Mouse (Mus musculus) cerebellum, postnatal 4 days (tissue): Measurements from ENCODE around the gene Pkhd1.
"Not testable (repeated sequence)": the region's sequence is repeated elsewhere in the genome, so short reads cannot be mapped to it uniquely, and the experiment has no call there.

Experiments
- DNase-seq, 2 experiments: peaks; one replicate each; pipeline ENCODE4 v3.0.0; 2022; ENCODE audit warnings: low spot score in 2 of 2, mixed read lengths in 1 of 2

Pkhd1 gene

DNA sequence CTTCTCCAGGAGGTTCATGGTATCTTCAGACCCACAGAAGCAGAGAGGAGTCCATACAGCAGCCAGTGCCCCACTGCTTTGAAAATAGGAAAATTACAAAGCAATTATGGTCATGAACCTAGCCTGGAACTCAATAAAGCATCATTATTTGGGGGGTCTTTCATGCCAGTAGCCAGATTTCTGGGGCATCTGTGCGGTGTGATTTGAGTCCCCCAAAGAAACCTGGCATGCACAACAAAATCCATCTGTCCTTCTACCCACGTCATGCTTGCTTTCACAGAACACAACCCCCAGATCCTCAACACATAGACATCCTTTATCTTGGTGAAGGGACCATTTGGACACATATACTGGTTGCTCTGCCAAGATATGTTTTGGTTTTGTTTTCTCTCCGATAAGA, 316.2 kb downstream of the Pkhd1 start:
- DNase-seq, result no peak

DNA sequence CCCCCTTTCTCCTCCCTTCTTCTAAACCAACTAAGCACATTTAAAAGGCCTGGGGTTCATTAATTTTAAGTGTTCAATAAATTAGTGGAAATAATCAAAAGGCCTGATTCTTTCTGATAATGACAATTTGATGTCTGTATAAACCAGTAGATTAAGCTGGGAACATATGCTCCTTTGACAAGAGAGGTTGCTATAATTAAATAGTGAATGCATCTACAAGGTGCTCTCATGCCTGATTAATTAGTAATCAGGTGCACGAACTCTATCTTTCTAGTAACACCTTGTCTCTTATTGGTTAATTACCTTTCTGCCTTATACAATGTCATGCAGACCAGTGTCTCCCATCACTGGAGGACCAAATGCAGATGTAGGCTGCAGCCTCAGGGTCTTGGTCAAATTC, 329.2 kb downstream of the Pkhd1 start:
- no peak for DNase-seq

DNA sequence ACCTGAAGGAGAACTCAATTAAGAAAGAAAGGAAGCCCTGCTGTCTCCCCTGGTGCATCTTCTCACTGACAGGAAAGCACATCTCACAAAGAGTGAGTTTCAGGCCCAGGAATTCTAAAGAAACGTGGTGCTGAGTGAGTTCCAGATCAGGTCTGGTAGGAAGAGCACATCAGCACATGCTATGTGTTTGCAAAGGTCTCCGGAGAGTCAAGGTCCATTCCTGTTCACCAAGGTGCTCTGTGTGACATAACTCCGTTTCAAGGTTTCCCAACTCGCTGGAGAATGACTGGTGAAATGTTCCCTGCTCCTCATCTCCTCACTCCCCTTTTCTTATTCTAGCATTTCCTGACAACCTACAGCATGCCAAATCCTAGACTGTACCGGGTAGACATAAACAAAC, 357.5 kb downstream of the Pkhd1 start:
- no peak for DNase-seq

DNA sequence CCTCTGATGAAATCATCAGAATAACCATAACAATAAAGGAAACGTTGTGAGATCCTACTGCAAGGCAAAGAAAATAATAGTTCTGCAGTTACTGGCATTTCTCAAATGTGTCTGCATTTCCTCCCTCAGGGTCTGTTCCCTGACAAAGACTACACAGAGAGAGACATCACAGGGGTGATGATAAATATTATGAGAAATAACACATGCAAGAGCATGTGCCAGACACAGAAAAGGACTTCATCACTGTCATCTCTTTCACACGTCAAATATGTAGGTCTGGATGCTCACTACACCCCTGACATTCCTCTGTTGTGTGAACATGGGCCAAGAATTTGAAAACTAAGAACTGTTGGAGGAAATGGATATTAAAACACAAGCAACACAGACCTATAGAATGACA, 369.7 kb downstream of the Pkhd1 start:
- no peak for DNase-seq

DNA sequence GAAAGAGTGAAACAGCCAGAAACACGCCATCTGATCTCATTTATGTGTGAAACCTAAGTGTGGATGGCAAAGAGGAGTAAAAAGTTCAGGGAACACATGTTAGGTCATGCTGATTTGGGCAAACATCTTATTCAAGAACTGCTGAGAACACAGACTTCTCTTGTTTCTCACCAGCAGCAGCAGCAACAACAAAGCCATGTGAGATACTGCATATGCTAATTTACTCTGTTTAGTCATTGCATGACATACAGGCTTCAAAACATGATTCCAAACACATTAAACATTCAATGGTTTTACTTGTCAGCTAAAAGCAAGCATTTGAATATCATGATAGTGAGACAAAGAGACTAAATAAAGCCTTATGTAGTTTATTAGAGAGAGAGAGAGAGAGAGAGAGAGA, 401.2 kb downstream of the Pkhd1 start:
- DNase-seq, result no peak

DNA sequence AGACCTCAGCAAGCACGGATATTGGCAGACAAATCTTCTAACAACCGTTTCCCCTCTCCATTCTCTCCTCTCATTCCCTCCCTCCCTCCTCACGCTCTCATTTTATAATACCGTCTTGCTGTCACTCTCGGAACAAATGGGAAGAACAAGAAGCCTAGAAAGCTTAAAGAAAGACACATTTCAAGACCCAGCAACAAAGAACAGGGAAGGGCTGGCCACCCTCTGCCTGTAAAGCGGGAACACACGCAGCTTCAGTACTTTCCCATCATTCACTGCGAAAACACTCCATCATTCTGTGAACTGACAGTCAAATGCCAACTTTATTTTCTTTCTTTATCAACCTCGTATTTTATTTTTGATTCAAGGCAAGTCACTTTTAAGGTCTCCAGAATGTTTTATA, 427.4 kb downstream of the Pkhd1 start:
- DNase-seq, result no peak

DNA sequence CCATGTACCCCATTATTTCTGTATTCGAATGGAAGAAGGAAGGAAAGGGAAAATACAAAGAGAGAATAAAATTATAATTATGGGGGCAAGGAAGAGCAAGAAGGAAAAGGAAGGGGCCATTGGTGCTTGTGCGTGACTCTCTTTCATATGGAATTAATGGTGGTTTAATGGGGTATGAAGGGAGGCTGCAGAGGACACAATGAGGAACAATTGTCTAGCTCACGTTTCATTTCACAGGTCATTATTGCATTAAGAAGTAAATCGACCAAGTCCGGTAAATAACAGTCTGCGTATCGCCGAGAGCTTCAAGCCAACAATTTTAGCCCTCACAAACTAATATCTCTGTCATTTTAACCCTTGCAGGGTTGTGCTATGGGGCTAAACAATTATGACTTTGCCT, 437.7 kb downstream of the Pkhd1 start:
- DNase-seq, result no peak

DNA sequence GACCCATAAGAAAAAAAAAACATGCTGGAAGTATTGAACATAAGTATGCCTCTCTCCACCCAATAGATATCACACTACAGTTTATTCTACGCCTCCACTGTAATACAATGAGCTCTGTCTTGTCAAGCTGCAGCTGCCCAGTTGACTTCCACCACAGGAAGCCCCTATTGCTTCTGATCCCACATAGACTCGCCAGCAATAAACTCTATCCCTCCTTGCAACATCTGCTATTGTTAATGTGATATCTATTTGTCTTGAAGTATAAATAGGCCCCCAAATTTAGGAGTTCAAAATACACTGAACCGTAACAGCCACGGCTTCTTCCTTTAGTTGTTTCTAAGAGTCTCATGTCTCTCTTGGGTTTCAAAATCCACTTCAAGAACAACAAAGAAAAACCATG, 446.7 kb downstream of the Pkhd1 start:
- DNase-seq, result no peak

DNA sequence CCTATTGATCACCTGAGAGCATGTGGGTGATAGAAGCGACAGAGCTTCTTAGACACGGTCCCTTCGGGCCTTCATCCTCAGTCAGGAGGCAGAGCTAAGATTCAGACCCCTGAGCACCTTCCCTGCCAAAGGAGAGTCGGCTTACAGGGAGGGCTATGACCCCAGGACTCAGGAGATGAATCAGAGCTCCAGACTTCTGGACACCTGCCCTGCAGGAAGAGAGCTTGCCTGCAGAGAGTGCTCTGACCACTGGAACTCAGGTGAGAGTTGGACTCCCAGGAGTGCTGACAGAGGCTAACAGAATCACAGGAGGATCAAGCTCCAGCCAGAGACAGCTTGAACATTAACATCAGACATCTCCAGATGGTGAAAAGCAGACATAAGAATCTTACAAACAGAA, 467.2 kb downstream of the Pkhd1 start:
- not testable (repeated sequence) for DNase-seq

DNA sequence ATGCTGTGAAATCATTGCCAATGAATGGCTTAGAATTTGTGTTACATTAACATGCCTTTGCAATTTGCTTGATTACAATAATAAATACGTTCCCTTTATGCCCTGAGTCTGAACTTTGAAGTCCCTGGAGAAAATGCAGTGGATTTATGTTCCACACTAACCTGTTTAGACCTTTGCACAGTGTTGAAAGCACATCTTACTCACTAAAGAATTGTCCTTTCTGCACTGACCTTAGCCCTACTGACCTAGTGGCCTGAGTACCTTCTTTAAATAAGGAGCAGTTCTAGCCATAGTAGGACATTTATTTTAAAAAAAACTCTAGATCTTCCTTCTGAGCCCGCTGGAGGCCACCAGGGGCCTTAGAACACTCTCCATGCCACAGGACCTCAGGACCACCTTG, 467.8 kb downstream of the Pkhd1 start:
- no peak for DNase-seq

DNA sequence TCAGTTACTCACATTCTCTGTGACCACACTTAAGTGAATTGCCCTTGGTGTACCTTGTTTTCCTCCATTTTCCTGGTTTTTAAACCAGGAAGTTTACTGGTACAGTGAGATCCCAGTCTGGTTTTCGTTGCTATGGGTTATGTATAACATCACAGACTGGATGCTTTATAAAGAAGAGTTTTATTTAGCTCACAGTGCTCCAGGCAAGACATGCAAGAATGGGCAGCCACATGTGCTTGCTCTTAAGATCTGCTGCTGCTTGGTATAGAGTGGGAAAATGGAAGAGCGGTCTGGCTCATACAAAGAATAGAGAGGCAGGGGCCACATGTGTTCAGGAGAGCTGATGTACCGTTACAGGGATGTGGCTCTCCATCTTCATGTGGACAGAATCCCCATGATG, 481.7 kb downstream of the Pkhd1 start:
- DNase-seq, result no peak

DNA sequence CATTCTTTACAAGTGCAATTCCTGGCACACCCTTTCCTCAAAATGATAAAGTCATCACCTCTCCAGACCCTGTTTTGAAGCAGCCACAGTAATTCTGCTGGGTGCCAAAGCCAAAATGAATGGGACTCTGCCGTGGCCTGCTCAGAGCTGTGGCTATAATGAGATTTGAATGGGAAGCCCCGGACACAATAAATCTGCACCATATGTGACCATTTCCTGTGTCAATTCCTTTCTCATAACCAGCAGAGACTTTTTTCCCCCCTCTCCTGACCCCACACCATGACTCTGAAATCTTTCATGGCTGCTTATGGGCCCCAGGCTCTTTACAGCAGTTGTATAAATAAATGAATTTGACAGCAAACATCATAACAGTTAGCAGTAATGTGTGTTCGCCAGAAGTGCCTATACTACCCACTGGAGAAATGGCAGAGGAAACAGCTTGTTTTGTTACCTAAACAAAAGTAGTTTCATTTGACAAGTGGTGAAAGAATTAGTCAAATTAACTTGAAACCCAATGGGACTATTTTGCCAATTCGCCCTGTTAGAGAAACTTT, 482.7 kb downstream of the Pkhd1 start:
- no peak for DNase-seq

DNA sequence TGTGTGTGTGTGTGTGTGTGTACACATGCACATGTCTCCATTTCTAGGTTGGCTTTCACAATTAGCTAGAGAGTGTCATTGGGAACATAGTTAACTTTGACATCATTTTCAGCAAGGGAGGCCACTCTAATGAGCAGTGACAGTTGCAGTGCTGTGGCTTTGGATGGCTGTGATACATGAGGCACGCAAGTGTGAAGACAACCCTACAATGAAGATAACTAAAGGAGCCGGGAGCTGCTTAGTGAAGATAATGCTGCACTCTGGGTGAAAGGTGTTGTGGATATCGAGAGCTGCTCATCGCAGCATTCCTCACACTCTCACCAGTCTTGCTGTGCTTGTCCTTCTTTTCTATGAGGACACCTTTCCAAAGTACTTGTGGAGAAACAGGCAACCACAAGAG, 484.2 kb downstream of the Pkhd1 start:
- no peak for DNase-seq

DNA sequence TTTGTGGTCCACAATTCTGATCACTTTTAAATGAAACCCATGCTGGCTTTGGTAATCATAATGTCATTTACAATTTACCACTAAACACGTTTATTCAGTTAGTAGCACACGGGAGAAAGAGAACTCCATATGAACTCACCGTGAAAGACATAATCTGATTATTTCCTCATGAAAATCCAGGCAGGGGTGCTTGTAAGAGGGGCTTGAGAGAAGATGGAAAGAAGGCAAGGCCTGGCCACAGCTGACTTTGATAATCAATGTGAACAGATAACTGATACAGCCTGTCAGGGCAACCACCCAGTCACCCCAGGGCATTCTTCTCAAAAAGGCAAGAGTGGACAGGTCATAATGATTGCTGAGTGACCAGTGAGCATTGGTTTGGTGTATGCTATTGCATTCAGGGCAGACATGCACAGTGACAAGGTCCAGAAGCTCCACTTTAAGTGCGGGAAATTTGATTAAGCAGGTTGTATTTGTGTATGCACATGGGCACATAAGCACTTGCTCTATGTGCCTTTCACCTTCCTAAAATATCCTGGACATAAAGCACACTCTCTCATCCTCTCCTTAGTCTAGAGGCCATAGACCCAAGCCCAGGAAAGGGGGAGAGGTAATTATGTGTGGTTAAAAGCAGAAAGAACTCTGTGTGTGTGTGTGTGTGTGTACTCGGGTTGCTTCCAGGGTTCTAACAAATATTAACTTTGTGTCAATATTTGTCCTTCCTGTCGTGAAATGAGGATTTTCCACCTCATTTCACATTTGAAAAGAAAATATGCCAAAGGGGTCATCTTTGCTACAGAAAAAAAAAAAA, 485.9 kb downstream of the Pkhd1 start:
- DNase-seq, result no peak

DNA sequence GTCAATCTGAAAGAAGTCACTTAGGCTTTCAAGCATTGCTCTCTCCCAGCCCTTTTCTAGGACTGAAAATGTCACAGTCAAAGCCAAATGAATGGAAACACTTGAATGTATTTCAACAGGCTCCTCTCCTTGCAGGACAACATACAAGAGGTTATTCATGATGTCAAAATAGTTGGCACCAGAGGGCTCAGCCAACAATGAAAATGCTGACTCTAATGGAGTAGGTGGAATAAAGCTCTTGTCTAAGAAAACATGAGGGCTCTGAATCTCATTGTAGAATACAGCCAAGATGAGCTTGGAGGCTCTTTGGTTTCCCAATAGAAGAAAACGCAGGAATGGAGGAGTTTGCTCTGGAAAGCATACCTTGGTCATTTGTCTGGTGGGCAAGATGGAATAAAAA, 500.5 kb downstream of the Pkhd1 start:
- no peak for DNase-seq

DNA sequence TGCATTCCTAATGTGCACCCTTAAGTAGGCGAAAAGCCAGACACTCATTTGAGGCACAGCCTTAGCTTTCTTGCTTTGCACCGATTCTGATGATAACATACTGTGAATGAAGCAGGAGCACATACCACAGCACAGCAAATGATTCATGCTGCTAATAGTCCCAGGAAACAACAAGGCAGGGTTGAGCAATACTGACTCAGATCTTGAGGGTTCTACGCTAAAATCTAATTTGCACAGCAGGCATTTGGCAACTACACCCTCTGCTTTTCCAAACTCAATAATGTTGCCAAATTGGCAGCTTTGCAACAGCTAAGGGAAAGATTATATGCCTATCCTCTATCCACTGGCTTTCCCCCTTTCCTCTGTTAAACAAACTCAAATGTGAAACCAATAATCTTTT, 548.1 kb downstream of the Pkhd1 start:
- DNase-seq, result peak in 1 of 2 experiments; percentile 10

DNA sequence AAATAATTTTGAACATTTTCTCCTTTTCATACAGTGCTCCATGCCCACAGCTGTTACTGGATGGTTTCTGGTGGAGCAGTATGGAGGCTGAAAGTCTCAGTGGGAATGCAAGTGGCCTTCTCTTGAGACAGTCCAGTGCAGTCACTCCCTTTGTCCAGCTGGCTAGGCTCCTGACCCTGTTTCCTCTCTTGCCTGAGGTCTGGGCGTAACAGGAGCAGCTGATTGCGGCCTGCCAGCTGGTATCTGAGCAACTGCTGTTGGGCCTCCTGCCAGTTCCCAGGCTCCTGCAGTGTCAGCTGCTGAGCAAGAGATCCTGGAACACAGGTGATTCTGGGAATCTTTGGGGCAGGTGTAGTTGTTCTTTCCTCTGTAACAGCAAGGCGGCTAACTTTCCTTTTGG, 559.6 kb downstream of the Pkhd1 start:
- peak; percentile 23 to 34 for DNase-seq

DNA sequence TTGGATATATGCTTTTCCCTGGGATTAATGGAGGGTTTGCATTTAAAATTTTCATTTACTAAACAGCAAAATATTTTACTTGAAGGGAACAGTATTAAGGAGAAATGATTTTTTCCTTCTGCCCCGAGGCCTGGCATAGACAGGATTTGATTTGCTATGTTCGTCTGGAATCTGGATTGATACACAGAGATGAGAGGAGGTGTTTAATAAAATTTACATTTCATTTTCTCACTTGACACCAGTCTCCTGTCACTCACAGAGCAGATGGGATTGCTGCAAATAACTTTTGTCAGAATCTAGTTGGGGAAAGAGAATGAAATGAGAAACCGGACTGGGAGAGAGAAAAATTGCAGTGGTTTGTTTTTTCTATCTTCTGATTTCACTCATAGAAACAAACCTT, 578.5 kb downstream of the Pkhd1 start:
- DNase-seq, result no peak

DNA sequence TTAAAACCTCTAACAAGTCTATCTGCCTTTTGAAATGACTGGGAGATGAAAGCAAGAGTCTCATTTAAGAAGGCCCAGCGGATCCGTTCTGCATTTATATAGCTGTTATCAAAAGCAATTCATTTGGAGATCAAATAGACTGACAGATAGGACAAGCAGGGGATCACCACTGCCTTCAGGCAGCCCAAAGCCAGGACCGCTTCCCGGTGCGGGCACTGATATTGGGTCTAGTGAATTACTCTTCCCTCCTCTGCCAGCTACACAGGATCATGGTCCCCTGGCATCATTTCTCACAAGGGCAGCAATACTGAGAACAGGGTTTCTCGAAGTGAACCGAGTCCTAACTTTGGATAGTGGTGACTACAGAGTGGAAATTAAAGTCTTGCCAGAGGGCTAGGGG, 582.6 kb downstream of the Pkhd1 start:
- no peak for DNase-seq

DNA sequence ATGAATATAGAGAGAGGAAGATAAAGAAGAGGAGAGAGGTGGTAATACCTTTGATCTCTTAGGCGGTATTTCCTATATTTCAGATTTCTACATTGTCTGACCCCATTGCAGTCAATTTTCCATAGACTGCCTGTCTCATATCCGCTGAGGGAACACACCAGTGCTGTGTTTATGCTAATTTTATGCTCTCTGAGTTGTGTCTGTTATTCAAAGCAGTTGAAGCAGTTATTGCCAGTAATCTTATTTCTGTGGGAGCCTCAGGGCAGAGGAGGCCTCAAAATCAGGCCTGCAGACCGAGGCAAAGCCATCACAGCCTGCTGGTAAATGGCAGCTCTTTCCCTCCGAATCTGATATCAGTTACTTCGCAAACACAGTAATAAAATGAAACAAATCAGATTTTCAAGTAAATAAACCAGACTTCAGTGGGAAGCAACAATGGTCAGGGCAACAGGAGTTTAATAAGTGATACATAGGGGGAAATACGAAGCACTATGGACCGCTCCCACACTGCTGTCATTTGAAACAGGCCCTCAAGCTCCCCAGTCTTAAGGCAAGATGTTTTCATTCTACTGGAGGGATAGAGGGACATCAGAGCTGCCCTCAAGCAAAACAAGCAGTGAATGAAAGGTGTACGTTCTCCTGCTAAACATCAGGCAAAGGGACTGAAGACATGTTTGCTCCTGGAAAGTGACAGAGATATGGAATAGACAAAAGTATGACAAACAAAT, 599.5 kb downstream of the Pkhd1 start:
- no peak for DNase-seq

DNA sequence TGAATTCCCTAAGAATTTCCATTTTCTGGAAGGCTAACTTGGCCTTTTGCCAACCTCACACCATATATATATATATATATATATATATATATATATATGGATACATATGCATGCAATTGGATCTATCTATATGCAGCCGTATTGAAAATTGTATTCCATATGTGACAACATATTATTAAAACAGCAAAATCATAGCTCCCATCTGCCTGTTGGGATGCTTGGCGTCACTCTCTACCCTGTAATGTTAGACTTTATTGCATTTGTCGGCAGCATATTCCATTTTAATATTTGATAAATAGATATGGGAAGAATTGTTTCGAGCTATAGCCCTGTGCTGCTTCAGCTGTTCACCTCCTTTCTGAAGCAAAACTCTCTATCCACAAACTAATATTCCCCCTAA, 600.2 kb downstream of the Pkhd1 start:
- no peak for DNase-seq
